Mouse (Mus musculus) embryo, embryonic 11 days (tissue): ENCODE data around the gene Morn1.
"Not testable (repeated sequence)": the region's sequence is repeated elsewhere in the genome, so short reads cannot be mapped to it uniquely, and the experiment has no call there.

ENCODE experiments used
- DNase-seq: peaks from one replicate; pipeline ENCODE4 v3.0.0-alpha.2; 2015

Gene Morn1

GRCm38 (mm10) chr4:155086108-155087024 lies at the start of gene Morn1, which contains the start of gene Rer1:
Morn1 (plus strand) TSS chr4:155086577.
Rer1 (minus strand) TSS chr4:155086382.
- peak; percentile 100 for DNase-seq

- DNase-seq = no peak
These were observed 46.2 kb upstream of the Morn1 start for GRCm38 (mm10) chr4:155040197-155040596.

- no peak for DNase-seq
These were observed 45.7 kb upstream of the Morn1 start for GRCm38 (mm10) chr4:155040696-155041095.

- no peak for DNase-seq
These were observed 43.6 kb upstream of the Morn1 start for GRCm38 (mm10) chr4:155042606-155043288.

GRCm38 (mm10) chr4:155043289-155043625 lies 43.1 kb upstream of the Morn1 start:
- DNase-seq = no peak

GRCm38 (mm10) chr4:155046636-155047035 lies 39.7 kb upstream of the Morn1 start:
- DNase-seq = no peak

GRCm38 (mm10) chr4:155050116-155050515 lies 36.3 kb upstream of the Morn1 start:
- DNase-seq = no peak

GRCm38 (mm10) chr4:155056724-155057123 lies 29.7 kb upstream of the Morn1 start, which contains the start of gene Plch2:
Plch2 (minus strand) TSS chr4:155056784.
- DNase-seq = no peak

GRCm38 (mm10) chr4:155058325-155058724 lies 28.1 kb upstream of the Morn1 start:
- DNase-seq = no peak

GRCm38 (mm10) chr4:155063895-155064294 lies 22.5 kb upstream of the Morn1 start:
- no peak for DNase-seq

- no peak for DNase-seq
These were observed 21.9 kb upstream of the Morn1 start for GRCm38 (mm10) chr4:155064474-155064873.

GRCm38 (mm10) chr4:155065970-155066833 lies 20.2 kb upstream of the Morn1 start:
- peak; percentile 92 for DNase-seq

- peak; percentile 99 for DNase-seq
These were observed 19.4 kb upstream of the Morn1 start, which contains the start of gene Pex10 for GRCm38 (mm10) chr4:155066834-155067522. Pex10 (plus strand) TSS chr4:155067016.

- no peak for DNase-seq
These were observed 17.9 kb upstream of the Morn1 start for GRCm38 (mm10) chr4:155068357-155068972.

- DNase-seq = no peak
These were observed 17.2 kb upstream of the Morn1 start for GRCm38 (mm10) chr4:155069191-155069590.

GRCm38 (mm10) chr4:155070199-155070598 lies 16.2 kb upstream of the Morn1 start:
- no peak for DNase-seq

- DNase-seq = no peak
These were observed 15.5 kb upstream of the Morn1 start for GRCm38 (mm10) chr4:155070921-155071320.

- no peak for DNase-seq
These were observed 12.0 kb upstream of the Morn1 start for GRCm38 (mm10) chr4:155074418-155074817.

- no peak for DNase-seq
These were observed 11.2 kb upstream of the Morn1 start for GRCm38 (mm10) chr4:155075137-155075536.

GRCm38 (mm10) chr4:155075813-155076212 lies 10.6 kb upstream of the Morn1 start:
- no peak for DNase-seq

- DNase-seq = no peak
These were observed 9.7 kb upstream of the Morn1 start for GRCm38 (mm10) chr4:155076677-155077076.

- DNase-seq = not testable (repeated sequence)
These were observed 7.6 kb upstream of the Morn1 start for GRCm38 (mm10) chr4:155078808-155079207.
